Mouse (Mus musculus): ENCODE measurements around the gene Stk38.

Stk38 gene

GRCm38 (mm10) chr17:28924957-28925595, 82.7 kb downstream of the Stk38 start:
- DNase-seq = no peak

- no peak for DNase-seq
These were observed 85.7 kb downstream of the Stk38 start for GRCm38 (mm10) chr17:28922096-28922495.

- DNase-seq = no peak
These were observed 86.7 kb downstream of the Stk38 start for GRCm38 (mm10) chr17:28921086-28921485.

All from lung, postnatal 14 days (tissue).